Mouse (Mus musculus) testis, adult 2 months (tissue): ENCODE data around the gene Cbx1. TPM values are rescaled to one million over a fixed set of nuclear protein-coding genes. Genes with fewer than 3 reads are reported as not detected.
"Not testable (repeated sequence)": the region's sequence is repeated elsewhere in the genome, so short reads cannot be mapped to it uniquely, and the experiment has no call there.

ENCODE experiments used
- H3K27ac ChIP-seq: fragments of 200-500 bp; 2 replicates; pipeline ENCODE4 v1.5.1; 2012; ENCODE audit warnings: low read depth, low read length; ENCODE audit not compliant: control insufficient read depth, insufficient read depth
- H3K27me3 ChIP-seq: fragments of 200-500 bp; 2 replicates; pipeline ENCODE4 v1.6.1; 2012; ENCODE audit warnings: mild to moderate bottlenecking, low read length, moderate library complexity; ENCODE audit not compliant: control insufficient read depth, insufficient read depth
- H3K36me3 ChIP-seq: fragments of 200-500 bp; 2 replicates; pipeline ENCODE4 v1.6.1; 2012; ENCODE audit warnings: mild to moderate bottlenecking, low read length; ENCODE audit not compliant: control insufficient read depth, insufficient read depth
- H3K4me1 ChIP-seq: fragments of 200-500 bp; 2 replicates; pipeline ENCODE4 v1.6.1; 2012; ENCODE audit warnings: low read length; ENCODE audit not compliant: control insufficient read depth, insufficient read depth
- H3K4me3 ChIP-seq: fragments of 200-500 bp; 2 replicates; pipeline ENCODE4 v1.5.1; 2012; ENCODE audit warnings: low read depth, mild to moderate bottlenecking, low read length, moderate library complexity, mixed read lengths; ENCODE audit not compliant: control insufficient read depth
- CTCF ChIP-seq: fragments of 200-500 bp; IDR thresholded peaks from 2 replicates; pipeline ENCODE4 v1.5.1; 2012; ENCODE audit warnings: low read depth, mild to moderate bottlenecking, inconsistent platforms, low read length, moderate library complexity; ENCODE audit not compliant: control insufficient read depth, insufficient read depth, insufficient replicate concordance
- POLR2A ChIP-seq: fragments of 200-500 bp; IDR thresholded peaks from 2 replicates; pipeline ENCODE4 v1.6.1; 2012; ENCODE audit warnings: low read depth, mild to moderate bottlenecking, inconsistent platforms, low read length, moderate library complexity; ENCODE audit not compliant: control insufficient read depth
- polyA plus RNA-seq: library from polyadenylated mRNA; depleted of rRNA; stranded (reverse); fragments of >200 nt; gene quantifications from 2 replicates; pipeline ENCODE4 v1.2.3, GENCODE M21; 2012

The Cbx1 gene
- polyA plus RNA-seq, 1 experiment, result 16.6 TPM

- peaks cover 7% of the 10 kb centered on the region for H3K36me3 ChIP-seq
- no peak overlapping the region for H3K27ac ChIP-seq
- H3K27me3 ChIP-seq, result no peaks in the 10 kb centered on the region
- TF ChIP-seq POLR2A (no peak), CTCF (no peak)
- H3K4me3 ChIP-seq, result no peak overlapping the region
- H3K4me1 ChIP-seq, result no peaks in the 10 kb centered on the region
These were observed 16.7 kb downstream of the Cbx1 start for GRCm38 (mm10) chr11:96805606-96806005.

- no peak overlapping the region for H3K4me3 ChIP-seq
- H3K27ac ChIP-seq, result no peak overlapping the region
- TF ChIP-seq POLR2A (no peak), CTCF (no peak)
- no peaks in the 10 kb centered on the region for H3K27me3 ChIP-seq
- peaks cover 4% of the 10 kb centered on the region for H3K36me3 ChIP-seq
- H3K4me1 ChIP-seq, result no peaks in the 10 kb centered on the region
These were observed 19.1 kb downstream of the Cbx1 start for GRCm38 (mm10) chr11:96808066-96808465.

DNA sequence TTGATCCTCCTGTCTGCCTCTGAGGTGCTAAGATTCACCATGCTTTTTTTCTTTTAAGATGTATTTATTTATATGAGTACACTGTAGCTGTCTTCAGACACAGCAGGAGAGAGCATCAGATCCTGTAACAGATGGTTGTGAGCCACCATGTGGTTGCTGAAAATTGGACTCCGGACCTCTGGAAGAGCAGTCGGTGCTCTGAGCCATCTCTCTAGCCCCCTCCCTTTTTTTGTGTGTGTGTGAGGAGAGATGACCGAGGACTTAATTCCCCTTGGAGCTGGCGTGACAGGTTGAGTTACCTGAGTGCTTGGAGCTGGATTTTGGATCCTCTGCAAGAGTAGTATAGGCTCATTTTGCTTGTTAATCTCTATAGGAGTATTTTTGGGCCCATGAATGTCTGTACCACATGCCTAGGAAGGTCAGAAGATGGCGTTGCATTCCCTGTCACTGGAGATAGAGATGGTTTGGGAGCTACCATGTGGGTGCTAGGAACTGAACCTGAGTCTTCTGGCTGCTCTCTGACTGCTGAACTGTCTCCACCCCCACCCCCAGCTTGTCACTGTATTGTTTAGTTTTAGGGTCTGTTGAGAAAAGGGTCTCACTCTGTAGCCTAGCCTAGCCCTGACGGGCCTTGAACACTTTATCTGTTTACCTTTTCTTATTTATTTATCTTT, 20.8 kb downstream of the Cbx1 start:
- H3K36me3 ChIP-seq, result peaks cover 2% of the 10 kb centered on the region
- H3K27me3 ChIP-seq, result no peaks in the 10 kb centered on the region
- no peak overlapping the region for H3K27ac ChIP-seq
- TF ChIP-seq POLR2A (no peak), CTCF (no peak)
- H3K4me1 ChIP-seq, result no peaks in the 10 kb centered on the region
- H3K4me3 ChIP-seq, result no peak overlapping the region

GRCm38 (mm10) chr11:96811188-96811587, 22.3 kb downstream of the Cbx1 start:
- H3K4me1 ChIP-seq, H3K27me3 ChIP-seq, H3K4me3 ChIP-seq, H3K36me3 ChIP-seq, H3K27ac ChIP-seq: not testable (repeated sequence)

DNA sequence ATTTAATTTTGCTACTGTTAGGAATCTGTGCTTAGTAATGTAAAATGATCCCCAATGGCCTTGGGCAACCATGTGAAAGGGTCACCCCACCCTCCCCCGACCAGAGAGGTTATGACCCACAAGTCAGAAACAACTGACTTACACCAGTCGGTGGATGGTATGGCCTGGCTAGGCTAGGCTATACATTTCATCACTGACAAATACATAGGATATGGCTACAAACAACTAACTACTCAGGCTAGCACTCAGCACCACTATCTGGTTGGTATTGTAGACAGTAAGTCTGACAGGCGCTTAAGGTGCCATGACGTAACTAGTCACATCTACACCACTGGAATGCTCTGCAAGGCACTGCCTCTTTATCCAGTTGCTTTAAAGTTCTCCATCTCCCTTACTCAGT, 24.5 kb downstream of the Cbx1 start:
- H3K36me3 ChIP-seq, result no peaks in the 10 kb centered on the region; the same call in 1 of the 2 replicates
- no peak overlapping the region for H3K27ac ChIP-seq
- H3K4me3 ChIP-seq, result no peak overlapping the region
- TF ChIP-seq POLR2A (no peak), CTCF (no peak)
- no peaks in the 10 kb centered on the region for H3K27me3 ChIP-seq
- no peaks in the 10 kb centered on the region for H3K4me1 ChIP-seq

DNA sequence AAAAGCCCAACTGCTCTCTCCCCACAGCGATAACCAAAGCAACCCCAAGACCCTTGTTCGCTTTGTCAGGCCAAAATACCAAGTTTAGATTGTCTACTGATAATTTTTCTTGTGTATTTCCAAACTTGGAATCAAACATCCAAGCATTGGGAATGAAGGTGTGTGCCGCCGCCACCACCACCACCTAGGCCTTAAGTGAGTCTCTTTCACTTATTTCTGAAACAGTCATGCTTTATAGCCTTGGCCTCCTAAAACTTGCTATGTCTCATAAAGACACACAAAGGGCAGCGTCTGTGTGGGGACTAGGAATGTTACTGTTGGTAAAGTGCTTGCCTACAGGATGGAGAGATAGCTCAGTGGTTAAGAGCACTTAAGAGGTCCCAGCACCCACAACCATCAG, 25.0 kb downstream of the Cbx1 start:
- Histone ChIP-seq H3K36me3 (no peaks in the 10 kb centered on the region; the same call in 1 of the 2 replicates), H3K27ac (no peak overlapping the region), H3K4me3 (no peak overlapping the region), H3K4me1 (no peaks in the 10 kb centered on the region), H3K27me3 (no peaks in the 10 kb centered on the region)
- TF ChIP-seq CTCF, result no peak
- TF ChIP-seq POLR2A, result no peak

GRCm38 (mm10) chr11:96814443-96814842, 25.5 kb downstream of the Cbx1 start:
- H3K27me3 ChIP-seq, result no peaks in the 10 kb centered on the region
- no peak overlapping the region for H3K4me3 ChIP-seq
- peaks cover 2% of the 10 kb centered on the region for H3K36me3 ChIP-seq
- no peaks in the 10 kb centered on the region for H3K4me1 ChIP-seq
- H3K27ac ChIP-seq, result no peak overlapping the region
- TF ChIP-seq POLR2A, result no peak

DNA sequence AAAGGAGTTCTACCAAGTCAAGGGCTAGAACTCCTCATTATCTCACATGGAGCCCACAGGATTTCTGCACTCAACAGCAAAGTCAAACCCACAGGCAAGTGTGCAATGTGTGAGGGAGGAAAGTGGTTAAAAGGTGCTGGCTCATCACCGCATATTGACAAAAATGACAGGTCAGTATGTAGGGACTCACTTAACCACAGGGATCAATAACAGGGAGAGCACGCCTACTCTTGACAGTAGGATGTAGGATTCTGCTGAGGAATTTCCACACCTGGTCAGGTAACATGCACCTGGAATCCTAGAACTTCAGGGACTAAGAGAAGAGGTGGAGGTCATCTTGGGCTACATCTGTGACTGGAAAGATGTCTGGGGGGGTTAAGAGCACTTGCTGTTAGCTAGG, 27.0 kb downstream of the Cbx1 start:
- Histone ChIP-seq H3K27me3 (no peaks in the 10 kb centered on the region), H3K4me1 (no peaks in the 10 kb centered on the region), H3K36me3 (peaks cover 7% of the 10 kb centered on the region), H3K27ac (no peak overlapping the region), H3K4me3 (no peak overlapping the region)
- TF ChIP-seq POLR2A (no peak), CTCF (no peak)
